Mouse (Mus musculus) cerebellum, adult 18-20 months (tissue): ENCODE results near the gene Fggy.

Experiments
- DNase-seq, 2 experiments: peaks; one replicate each; pipeline ENCODE4 v3.0.0; 2021

Fggy gene

DNA sequence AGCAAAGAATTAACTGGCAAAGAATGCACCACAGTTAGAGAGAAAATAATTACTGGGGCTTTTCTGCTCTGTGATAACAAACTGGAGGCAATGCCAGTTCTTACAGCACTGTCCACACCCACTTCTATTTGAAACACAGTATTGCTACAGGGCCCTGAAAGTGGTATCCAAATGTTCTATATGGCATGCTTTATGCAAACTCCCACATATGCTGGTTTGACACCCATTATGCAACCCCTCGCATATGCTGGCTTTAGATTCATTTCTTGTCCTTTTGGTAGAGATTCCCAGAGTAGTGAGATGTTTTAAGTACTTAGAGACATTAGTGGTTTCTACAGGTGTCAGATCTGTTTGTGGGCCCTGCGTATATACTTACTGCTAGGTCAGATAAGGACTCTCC, 109.6 kb downstream of the Fggy start:
- DNase-seq = no peak

- no peak for DNase-seq
These were observed 110.3 kb downstream of the Fggy start for GRCm38 (mm10) chr4:95667595-95667994.

DNA sequence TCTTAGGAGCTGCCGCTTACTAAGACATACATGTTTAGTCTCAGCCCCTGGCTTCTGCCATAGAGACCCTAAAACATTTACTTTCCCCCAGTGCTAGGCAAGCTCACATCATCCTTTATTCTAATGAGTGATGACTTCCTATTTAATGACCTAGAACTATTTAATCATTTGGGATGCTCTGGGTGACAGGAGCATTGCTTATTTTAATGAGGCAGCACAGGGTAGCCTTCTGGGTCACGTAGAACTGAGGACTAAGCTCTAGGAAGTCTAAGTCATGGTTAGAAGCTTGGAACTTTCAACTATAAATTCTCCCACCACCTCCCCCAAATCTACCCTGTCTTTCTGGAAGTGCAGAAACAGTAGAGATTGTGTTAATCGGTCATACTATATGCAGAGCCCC, 111.2 kb downstream of the Fggy start:
- no peak for DNase-seq

- no peak for DNase-seq
These were observed 112.0 kb downstream of the Fggy start for GRCm38 (mm10) chr4:95669336-95669735.

DNA sequence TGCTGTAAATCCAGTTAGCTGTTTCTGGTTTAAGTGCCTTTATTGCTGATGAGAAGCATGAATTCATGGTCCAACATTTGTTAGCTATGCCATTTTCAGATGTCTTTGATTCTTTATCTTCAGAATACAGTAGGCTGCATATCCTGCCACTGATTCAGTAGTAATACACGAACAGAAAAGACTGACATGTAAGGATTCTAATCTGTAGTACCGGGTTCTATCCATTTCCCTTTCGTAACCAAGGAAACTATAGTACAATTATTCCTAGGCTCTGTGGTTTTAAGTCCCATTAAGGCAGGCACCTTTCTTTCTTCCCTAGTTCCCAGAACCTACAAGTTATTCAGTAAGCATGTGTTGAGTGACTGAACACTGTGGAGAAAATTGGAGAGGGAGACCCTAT, 113.3 kb downstream of the Fggy start:
- no peak for DNase-seq

DNA sequence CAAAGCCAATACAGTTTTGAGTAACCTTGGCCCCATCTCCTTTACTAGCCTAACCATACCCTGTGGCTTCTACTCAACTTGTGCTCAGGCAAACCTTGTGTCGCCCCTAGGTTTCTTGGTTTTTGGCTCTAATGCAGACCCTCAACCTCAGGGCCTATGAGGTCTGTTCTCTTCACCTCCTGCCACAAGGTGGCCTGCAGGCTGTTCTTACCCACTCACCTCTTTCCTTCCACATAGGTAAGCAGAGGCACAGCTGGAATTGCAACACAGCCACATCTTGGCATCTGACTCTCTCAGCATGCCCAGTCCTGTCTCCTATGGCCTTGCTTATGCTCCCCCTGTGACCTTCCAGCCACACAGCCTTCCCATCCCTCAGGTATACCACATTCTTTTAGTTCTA, 114.7 kb downstream of the Fggy start:
- DNase-seq = no peak

DNA sequence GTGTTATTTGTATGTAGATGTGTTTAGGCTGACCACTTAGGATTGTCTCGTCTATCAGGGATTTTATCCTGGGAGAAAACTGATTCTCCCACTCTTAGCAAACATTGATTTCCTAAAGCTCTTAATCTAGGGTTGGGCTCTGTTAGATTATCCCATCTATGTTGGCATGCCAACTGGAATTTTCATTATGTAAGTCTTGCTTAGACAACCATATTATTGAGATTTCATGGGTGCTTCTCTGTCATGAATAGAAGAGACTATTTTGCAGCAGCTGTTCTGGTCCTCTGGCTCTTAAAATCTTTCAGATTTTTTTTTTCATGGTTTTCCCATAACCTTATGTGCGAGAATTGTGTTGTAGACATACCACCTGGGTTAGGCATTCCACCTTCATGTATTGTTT, 119.1 kb downstream of the Fggy start:
- no peak for DNase-seq

GRCm38 (mm10) chr4:95680756-95681449, 123.6 kb downstream of the Fggy start:
- no peak for DNase-seq

- DNase-seq = no peak
These were observed 127.3 kb downstream of the Fggy start for GRCm38 (mm10) chr4:95684522-95685080.

DNA sequence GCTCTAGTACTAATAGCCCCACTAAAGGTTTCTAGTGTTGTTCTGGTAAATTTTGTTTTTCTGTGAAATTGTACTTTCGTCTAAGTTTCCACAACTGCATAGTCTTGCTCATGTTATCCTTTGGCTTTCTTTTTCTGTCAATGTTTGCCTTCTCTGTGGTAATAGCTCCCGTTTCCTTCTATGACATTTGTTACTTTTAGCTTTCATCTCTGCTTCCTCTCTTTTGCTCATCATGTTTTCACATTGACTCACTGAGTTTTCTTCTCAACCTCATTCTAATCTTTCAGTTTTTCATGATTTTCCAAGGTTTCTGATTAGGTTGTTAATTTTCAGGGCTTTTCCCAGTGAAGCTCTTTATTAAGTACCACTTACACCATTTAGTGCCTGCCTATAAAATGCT, 129.5 kb downstream of the Fggy start:
- no peak for DNase-seq

DNA sequence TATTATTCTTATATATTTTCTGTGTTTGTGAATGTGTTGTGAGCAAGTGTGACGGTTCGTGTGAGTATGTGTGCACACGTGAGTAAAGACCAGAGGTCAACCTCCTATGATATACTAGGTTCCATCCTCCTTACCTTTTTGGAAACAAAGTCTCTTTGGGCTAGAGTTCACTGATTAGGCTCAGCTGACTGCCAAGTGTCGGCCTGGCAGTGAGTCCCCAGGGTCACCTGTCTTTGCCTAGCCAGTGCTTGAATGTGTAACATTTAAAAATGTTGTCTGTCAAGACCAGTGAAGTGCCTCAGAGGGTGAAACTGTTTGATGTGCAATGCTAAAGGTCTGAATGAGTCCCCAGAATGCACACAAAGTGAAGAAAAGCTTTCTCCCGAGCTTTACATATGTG, 130.0 kb downstream of the Fggy start:
- DNase-seq = no peak

DNA sequence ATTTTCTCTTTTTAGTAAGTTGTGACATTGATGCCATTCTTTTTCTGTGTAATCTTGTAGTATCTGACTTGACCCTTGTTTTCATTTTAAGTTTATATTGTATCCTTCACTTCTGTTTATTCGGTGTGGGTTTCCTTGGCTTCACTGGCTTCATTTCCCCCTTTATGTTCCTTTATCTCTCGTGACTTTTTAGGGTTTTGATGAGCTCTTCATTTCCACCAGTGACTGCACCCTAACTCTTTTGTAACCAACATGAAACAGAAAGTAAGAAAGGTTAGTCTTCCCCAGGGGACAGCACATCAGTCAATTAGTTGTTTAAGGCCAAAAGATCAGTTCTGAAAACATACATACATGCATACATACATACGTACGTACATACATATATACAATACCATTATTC, 130.9 kb downstream of the Fggy start:
- no peak for DNase-seq

- DNase-seq = no peak
These were observed 143.1 kb downstream of the Fggy start for GRCm38 (mm10) chr4:95700366-95700765.

DNA sequence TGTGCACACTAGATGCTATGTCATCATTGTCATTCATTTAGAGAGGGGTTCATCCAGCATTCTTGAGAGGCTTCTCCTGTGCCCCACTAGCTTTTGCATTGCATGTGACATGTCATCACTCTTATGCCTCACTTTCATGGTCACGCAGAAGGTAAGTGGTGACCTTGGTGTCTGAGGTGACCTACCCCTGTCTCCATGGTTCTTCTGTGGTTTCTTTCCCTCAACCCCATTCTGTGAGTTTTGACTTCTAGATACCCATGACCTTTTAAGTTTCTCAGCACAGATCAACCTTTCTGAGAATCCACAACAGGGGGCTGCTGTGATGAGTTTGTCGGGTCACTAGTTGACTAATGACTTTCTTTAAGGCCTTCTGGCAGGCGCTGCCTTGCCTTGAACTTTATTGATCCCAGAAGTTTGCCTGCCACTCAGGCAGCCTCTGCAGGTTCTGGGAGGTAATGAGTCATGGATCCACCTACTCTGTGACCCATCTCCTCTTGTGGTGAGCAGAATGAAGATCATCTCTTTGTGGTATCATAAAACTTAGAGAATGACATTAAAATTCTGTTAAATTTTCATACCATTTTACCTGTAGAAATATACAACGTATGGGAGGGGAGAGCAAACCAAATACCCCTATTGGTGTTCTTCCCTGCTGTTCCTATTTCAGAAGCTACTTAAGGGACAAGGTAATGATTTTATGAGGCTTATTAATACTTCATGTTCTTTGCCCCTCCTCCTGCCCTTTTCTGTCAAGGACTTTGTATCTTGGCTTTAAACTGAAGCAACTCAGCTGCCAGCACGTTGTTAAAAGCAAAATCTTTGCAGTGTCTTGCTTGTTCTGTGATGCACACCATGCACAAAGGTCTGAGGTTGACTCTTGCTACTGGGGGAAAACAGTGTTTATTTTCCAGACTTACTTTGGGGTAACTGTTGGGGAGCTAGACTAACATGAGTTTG, 150.9 kb downstream of the Fggy start:
- DNase-seq = no peak

- DNase-seq = no peak
These were observed 152.4 kb downstream of the Fggy start for GRCm38 (mm10) chr4:95709750-95710149.

DNA sequence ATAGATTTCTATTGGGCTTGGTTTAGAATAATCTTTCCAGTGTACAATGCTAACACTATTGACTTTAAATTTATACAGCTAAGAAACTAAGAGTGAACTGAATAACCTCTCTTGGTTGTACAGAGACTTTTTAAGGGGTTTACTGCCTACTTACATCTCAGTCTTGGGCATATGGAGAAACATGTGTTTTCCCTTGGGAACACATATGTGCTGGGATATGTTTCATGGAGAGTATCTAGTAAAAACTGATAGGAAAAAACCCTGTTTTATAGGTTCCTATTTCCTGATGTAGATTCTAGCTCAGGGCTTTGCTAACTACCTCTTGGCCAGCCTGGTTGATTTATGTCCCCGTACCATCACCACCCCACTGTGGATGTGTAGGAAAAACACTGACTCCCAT, 155.5 kb downstream of the Fggy start:
- DNase-seq = no peak

DNA sequence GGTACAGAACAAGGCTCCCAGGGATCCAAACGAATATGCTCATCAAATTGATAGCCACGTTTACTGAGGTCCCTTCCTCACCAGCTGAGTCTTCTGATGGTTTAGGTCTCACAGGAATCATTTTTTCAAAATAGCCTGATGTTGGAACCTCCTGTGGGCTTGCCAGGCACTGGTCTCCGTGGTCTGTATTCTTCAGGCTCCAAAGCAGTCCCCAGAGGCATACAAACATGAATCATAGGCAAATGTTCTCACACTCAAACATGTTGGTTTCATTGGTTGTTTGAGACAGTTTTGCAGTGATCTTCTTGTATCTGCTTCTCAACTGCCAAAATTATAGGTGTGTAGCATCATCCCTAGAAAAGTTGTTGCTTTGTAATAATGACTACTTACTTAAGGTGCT, 156.0 kb downstream of the Fggy start:
- DNase-seq = no peak

- DNase-seq = no peak
These were observed 158.8 kb downstream of the Fggy start for GRCm38 (mm10) chr4:95716137-95716536.

DNA sequence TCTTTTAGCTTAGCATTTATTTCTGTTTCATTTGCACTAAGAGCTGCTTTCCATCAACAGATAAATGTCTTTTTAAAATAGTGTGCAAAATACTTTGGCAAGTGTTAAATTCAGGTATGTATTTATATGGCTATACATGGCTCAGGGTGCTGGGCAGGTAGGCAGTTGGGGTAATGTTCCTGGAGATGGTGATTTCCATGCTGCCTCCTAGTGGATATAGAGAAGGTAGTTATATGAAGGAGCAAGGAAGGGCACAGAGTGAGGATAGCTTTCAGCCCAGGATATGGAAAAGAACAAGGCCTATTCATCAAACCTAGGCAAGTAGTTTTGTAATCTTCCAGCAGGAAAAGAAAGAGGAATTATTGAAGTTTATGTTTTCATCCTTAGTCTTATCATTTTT, 166.3 kb downstream of the Fggy start:
- no peak for DNase-seq

GRCm38 (mm10) chr4:95726361-95726760, 169.1 kb downstream of the Fggy start:
- no peak for DNase-seq

DNA sequence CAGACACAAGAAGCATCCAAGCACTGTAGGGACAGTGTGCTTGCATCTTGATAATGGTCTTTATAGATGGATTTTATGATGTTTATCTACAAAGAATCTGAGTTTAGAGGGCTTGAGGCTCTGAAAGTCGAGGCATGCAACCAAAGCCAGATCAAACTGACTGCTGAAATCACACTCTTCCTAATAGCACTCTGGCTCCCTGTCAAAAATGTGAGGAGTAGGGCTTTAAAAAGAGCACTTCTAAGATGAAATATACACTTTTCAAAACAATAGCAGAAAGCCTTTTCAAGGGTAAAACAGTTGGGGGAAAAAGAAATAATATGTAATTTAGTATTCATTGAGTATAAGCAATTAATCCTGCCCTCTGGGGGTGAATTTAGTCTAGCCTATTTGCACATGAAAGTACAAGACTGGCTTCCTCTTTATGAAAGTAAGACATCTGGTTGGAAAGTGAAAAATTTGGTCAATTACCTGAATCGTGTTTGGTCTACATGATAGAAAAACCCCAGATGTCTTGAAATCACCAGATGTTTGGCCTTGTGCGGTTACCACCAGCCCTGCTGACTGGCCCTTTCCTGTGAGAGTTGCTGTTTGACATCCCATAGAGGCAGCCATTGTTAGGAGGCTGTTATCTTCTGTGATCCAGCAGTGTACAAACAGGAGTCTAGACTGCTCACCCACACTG, 172.0 kb downstream of the Fggy start:
- DNase-seq = no peak

DNA sequence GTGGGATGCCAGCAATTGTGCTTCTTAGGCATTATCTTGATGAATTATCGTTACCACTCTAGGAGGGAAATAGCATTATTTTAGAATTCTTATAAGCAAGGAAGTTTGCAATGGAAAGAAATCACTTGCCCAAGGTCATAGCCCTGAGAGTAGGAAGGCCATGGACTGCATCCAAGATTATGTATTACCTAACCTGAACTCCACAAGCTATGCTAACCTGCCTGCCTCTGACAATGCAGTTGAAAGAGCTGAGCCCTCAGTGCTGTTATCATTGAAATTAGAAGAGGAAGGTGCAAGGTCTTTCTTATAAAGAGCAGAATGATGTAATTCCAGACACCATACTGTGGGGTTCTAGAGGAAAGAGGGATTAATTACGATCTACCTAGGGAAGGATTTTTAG, 173.8 kb downstream of the Fggy start:
- no peak for DNase-seq
